Mouse (Mus musculus) v-Abl transformed pro-B cells (cell line): Measurements from ENCODE around the gene Fkbp5.

Source experiments
- in situ Hi-C, 2 experiments: fragments of 400-800 bp; cut with MboI; formaldehyde crosslinking; loops; one replicate each; pipeline ENCODE4 v1.15.1; 2025; ENCODE audit not compliant: unreplicated experiment in 2 of 2

Gene Fkbp5

DNA sequence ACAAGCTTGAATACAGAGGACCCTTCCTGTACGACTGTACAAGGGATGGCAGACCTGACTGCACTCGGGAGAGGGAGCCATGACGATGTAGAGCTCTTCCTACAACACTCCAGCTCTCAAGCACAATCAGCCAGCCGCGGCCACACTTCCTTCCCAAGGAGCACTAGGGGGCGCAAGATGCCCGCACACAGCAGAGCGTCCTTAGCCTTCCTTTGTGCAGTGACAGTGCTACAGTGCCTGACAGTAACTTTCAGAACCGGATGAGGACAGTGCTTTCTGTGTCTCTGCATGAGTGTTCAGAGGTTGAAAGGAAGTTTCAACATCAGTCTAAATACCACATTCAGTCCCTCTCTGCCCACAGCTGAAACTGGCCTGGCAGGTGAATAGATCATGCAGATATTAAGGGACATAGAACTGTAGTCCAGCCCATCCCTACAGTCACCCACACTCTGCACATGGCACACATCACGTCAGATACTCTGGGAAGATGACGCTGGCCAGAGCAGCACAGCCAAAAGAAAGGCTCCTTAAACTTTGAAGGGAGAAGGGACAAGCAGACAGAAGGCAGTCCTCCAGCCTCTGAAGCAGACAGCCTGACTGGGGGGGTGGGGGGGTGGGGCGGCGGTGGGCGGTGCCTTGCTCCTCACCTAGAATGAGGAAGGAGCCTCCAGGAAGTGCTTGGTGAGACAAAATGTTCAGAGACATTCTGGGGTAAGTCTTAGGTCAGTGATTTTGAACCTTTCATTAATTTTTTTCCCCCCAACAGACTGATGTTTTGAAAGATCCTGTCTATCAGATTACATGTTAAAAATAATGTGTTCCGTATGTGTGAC, 109.7 kb downstream of the Fkbp5 start:
- in situ Hi-C loops, result loop anchor here in 1 of 2 experiments (5.0 kb wide), 1 partner anchor 120 kb away; no protein-coding TSS in a partner anchor

DNA sequence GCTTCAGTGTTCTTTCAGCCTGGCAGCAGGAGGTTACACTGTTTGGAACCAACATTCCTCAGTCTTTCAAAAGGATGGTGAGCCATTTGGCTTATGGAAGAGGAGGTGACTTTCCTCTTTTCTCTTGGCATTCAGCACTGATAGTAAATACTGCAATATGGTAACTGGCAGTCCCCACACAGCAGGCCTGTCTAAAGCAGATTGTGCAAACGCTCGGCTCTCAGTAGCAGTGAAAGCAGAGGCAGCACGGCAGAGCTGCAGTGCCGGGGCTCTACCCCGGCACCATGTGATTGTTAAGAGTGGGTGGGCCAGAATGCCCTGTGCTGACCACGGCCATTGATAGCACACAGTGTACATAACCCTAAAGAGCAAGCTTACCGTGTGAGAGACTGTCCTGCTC, 110.9 kb downstream of the Fkbp5 start:
- in situ Hi-C loops, result loop anchor here in 1 of 2 experiments (5.0 kb wide), 1 partner anchor 121 kb away; no protein-coding TSS in a partner anchor

DNA sequence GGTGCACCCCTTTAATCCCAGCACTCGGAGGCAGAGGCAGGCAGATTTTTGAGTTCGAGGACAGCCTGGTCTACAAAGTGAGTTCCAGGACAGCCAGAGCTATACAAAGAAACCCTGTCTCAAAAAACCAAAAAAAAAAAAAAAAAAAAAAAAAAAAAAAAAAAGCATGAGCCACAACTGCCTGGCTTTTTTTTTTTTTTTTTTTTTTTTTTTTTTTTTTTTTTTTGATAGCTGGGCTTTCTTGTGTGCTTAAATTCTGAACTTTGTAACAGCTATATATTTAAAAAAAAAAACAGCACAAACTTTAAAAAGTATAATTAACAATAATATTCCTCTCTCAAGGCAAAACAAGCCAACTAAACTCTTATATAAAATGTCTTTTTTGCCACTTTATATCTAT, 112.6 kb downstream of the Fkbp5 start:
- in situ Hi-C loops, result loop anchor here in 1 of 2 experiments (5.0 kb wide), 1 partner anchor 123 kb away; no protein-coding TSS in a partner anchor

DNA sequence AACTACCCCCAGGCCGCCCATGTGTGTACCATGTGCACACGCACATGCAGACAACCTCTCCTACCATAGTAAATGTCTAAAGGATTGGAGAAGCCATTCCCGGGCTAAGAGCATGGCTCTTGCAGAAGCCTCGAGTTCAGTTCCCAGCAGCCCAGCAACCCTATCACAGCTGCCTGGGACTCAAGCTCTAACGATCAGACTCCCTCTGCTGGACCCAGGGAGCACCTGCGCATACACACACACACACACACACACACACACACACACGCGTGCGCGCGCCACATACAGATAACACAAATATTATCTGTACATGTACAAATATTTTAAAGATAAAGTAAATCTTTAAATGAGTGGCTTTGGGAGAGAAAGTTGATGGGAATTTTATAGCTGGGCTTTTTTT, 113.0 kb downstream of the Fkbp5 start:
- in situ Hi-C loops, result no loop called here

DNA sequence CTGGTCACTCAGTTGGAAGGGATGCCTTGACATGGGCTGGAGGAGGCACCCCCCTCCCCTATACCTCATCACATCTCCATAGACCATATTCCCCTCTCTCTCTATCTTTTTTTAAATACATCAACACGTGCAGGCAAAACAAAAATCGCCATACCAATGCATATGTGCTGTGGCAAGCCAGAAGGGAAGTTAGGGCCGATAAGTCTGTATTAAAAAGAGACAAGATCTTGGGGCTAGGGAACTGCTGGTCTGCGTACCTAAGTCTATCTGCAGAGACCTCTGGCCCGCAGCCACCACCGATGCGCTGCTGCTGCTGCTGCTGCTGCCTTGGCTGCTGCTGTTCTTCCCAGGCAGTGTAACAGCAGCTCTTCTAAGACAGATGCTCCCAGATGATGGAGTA, 122.3 kb downstream of the Fkbp5 start:
- in situ Hi-C loops, result no loop called here

DNA sequence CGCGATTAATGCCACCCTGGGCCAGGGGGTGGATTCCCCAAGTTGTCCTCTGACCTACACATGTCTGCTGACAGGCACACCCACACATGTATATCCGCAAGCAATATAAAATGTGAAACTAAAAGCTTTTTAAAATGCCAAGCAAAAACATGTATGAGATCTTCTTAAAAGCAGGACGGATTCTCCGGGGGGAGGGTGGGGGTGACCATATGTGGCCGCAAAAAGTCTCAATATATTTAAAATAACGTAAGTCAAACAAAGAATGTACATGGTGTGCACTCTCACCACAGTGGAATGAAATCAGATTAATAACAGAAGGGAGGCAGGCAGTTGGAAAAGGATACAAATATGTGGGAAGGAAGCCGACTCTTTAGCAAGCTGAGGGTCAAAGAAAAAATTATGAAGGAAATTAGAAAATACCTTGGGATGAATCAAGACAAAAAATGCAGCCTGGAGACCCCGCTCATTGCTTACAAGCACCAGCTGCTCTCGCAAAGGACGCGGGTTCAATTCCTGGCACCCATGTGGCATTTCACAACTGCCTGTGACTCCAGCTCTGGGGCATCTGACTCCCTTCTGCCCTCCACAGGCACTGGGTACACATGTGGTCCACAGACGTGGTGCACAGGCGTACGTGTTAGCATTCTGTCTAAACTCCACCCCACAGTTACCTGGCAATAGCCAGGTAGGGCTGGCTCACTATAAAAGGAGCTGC, 123.1 kb downstream of the Fkbp5 start:
- in situ Hi-C loops, result no loop called here

DNA sequence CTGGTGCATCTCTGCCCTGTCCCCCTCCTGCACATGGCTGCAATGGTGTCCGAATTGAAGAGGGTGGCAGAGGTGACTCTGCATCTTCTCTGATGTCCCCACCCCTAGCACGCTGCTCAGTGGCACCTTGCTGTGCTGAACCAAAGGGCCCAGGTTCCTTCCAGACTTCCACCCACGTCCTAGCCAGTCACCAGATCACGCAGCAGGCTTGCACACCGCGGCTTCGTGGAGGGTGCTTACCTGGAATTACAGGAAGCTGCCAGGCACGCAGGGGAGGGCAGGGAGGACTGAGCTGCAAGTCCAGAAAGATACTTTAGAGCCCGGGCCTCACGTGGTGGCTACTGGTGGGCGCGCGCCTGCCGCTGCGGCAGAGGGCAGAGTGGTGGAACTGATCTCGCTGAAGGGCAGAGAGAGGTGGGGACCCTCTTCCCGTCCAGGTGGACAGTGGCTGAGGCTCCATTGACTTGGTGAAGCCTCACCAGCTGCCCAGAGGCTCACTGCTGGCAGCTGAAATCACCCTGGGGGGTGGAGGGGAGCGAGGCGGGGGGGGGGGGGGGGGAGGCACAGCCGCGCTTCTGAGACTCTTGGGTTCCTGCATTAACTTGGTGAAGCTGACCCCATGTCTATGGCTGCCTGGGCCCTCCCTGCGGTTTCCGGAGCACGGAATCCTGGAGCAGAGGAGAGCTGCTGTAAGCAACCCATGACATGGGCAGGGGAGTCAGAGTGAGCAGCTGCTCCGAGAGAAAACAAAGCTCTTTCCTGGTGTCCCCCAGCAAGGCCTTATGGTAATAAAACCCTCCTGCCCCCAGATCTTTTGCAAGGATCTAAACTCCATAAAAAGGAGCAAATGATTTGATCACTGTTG, 125.5 kb downstream of the Fkbp5 start:
- in situ Hi-C loops, result no loop called here

DNA sequence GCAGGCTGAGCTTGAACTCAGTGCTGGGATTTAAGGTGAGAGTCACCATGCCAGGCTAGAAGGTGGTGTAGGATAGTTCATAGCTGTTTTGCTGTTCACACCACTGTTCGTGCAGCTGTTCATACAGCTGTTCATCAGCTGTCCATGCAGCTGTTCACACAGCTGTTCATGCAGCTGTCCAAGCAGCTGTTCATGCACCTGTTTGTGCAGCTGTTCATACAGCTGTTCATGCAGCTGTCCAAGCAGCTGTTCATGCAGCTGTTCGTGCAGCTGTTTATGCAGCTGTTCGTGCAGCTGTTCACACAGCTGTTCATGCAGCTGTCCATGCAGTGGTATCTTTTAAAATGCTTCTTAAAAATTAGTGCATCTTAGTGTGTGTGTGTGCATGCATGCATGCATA, 128.8 kb downstream of the Fkbp5 start:
- in situ Hi-C loops, result no loop called here

DNA sequence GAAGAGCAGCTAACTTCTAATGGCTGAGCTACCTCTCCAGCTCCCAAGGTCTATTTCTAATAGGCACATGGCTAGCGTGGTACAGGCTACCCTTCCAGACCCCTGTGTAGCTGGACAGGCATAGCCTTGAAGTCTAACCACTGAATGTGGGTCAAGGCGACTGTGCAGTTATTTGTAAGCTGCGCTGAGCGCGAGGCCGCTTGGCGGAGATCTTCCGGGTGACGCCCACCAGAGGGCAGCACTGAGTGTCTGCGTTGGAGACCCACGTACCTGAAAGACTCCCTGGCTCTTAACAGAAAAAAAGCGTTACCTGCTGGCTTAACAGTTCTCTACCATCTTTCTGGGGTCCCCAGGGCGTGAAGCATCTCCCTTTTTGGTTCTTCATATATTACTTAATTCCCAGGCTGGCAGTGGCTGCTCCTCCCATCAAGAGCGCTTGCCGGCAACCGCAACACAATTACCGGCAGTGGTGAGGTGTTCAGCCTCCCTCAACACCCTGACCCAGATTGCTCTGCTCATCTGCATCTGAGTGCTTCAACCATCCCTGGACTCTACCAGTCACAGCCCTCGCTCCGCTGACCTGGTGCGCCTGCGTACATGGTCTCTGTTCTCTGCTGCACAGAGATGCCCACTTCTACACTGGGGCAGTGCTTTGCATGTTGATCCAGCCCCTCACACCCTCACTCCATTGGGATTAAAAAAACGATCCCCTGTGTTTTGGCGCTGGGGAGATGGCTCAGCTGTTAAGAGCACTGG, 131.0 kb downstream of the Fkbp5 start:
- in situ Hi-C loops, result no loop called here

DNA sequence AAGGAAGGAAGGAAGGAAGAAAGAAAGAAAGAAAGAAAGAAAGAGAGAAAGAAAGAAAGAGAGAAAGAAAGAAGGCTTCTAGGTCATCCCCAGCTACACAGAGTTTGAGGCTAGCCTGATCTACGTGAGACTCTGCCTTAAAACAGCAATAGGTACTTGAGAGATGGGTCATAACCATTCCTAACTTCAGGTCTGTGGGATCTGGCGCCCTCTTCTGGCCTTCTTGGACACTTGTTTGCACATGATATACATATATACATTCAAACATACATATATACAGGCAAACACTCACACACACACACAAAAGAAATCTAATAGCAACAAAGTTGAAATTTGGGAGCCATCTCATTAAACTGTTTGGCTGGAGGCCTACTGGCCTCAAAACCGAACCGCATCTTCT, 133.0 kb downstream of the Fkbp5 start:
- in situ Hi-C loops, result no loop called here

DNA sequence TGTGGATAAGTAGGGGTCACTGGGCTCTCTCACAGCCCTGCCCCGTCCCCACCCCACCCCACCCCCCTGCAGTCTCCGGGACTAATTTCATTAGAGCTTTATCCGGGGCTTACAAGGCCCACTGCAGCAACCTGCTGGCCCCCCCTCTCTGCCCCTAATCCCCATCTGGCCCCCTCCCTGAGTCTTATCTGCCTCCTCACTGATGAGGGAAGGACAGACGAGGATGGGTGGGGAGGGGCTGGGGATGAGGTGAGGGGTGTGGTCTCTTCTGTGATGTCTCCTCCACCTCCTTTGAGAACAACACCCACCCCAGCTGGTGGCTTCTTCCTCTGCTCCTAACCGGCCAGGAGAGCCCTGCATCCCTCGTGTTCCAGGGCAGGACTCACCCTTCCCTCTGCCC, 137.1 kb downstream of the Fkbp5 start:
- in situ Hi-C loops, result no loop called here

DNA sequence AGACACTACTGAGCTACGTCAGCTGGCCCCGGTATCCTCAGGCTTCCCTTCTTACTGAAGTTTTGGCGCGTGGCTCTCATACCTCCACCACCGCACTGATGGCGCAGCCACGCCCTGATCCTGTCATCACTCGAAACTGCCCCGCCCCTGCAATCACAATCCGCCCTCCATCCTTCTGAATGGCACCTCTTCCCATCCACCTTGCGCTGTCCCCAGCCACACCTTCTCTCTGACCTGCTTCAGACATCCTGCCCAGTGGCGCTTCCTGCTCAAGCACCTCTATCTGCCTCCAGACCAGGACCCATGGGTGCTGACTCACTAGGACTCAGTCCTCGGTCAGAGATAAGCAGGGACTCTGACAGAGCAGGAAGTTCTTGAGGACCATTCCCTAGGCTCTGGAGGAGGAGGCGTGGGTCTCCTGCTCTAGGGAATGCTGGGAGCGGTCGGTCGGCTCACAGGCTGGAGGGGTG, 141.7 kb downstream of the Fkbp5 start:
- in situ Hi-C loops, result loop anchor here in 1 of 2 experiments (5.0 to 10.0 kb wide), 2 partner anchors 159 to 272 kb away; partner anchors contain the start of gene Armc12

DNA sequence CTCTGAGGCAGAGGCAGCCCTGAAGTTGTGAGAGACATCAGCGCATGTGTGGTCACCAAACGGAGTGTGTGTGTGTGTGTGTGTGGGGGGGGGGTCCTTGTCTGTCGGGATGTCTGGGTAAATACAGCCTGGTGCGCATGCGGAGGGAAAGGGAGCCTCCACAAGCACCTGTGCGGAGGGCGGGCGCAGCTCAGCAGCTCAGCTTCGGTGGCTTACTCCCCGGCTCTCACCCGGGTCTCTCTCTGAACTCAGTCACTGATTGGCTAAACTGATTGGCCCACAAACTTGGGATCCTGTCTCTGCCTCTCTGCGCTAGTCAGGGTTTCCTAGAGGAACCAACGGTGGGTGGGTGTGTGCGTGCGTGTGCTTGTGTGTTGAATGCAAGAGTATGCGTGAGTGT, 142.8 kb downstream of the Fkbp5 start:
- in situ Hi-C loops, result loop anchor here in 1 of 2 experiments (10.0 kb wide), 1 partner anchor 160 kb away; the partner anchor contains the start of gene Armc12

DNA sequence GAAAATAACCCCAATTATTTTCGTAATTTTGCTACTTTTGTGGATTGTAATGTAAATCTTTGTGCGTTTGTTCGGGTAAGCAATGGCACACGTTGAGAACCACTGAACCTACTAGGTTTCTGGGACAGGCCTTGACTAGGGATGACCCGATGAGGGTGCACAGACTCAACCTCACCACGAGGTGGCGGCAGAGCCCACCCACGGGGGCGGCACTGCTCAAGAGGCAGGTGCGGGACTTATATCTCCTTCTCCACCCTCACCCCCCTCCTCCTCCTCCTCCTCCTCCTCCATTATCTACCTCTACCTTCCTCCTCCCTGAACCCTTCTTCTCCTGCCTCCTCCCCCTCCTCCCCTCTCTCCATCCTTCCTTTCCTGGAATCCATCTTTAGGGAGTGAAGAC, 143.5 kb downstream of the Fkbp5 start:
- in situ Hi-C loops, result loop anchor here in 1 of 2 experiments (10.0 kb wide), 1 partner anchor 161 kb away; the partner anchor contains the start of gene Armc12

DNA sequence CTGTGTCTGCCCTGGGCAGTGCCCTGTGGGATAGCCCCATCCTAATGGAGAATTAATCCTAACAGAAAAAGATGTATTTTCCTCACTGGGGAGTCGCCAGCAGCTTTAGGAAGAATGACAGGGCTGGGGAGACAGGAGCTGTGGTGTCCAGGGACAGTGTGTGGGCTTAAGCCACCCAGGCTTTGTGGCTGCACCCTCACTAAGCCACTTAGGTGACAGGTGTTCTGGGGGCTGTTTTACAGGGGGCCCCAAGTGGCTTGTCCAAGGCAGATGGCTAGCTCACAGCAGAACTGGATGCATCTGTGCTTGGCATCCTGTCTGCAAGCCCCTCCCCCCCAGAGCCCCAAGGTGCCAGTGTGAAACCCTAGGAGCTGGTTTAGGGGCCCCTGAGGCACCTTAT, 145.4 kb downstream of the Fkbp5 start:
- in situ Hi-C loops, result loop anchor here in 1 of 2 experiments (10.0 kb wide), 1 partner anchor 163 kb away; the partner anchor contains the start of gene Armc12

DNA sequence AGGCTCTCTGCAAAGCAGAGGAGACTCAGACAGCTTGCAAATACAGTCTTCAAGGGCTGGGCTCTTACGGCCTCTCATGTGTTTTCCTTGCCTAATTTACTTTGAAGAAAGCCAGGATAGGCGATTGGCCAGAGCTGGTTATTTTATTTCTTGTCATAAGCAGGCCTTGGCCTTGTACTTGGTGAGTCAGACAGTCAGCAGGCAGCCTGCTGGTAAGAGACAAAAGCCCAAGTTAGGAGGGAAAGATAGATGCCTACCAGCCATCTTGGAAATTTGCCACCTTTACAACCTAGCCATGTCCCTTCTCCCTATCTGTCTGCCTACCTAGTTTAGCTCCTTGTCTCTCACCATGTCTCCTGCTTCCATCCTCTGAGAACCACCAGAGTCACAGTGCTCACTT, 146.0 kb downstream of the Fkbp5 start:
- in situ Hi-C loops, result loop anchor here in 1 of 2 experiments (10.0 kb wide), 1 partner anchor 164 kb away; the partner anchor contains the start of gene Armc12

DNA sequence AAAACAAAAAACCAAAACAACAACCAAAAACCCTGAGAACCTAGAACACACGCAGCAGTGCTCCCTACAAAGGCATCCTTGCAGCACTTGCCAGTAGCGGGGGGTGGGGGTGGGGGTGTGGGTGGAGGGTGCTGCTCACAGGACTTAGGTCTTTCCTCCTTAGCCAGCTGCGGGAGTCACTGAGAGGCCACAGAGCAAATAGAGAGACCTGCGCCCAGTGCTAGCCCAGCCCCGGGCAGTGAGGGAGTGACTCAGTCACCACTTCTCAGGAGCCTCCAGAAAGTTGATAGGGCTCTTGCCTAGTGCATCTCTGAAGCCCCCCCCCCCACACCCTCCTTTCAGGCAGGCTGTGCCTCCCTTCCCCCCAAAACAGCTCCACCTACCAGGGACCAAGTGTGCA, 148.3 kb downstream of the Fkbp5 start:
- in situ Hi-C loops, result loop anchor here (5.0 kb wide), 2 partner anchors 162 to 167 kb away; partner anchors contain the start of gene Def6 (in 1 of the 2)

DNA sequence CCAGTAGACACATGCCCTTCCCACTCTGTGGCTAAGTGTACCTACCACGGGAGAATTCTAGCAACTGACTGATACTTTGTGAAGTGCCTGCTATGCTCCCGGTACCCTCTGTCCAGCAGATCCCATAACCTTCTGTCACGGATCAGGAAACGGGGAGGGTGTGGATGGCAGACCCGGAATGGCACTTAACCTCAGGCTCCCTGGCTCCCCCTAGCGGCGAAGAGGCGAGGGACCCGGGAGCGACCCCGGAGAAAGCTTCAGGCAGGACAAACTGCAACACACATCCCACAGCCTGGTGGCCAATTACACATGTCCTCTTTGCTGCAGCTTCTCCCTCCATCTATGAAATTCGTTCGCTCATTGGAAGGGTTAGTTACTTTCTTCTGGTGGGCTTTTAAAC, 148.9 kb downstream of the Fkbp5 start:
- in situ Hi-C loops, result loop anchor here (5.0 kb wide), 2 partner anchors 161 to 166 kb away; partner anchors contain the start of gene Def6 (in 1 of the 2)

DNA sequence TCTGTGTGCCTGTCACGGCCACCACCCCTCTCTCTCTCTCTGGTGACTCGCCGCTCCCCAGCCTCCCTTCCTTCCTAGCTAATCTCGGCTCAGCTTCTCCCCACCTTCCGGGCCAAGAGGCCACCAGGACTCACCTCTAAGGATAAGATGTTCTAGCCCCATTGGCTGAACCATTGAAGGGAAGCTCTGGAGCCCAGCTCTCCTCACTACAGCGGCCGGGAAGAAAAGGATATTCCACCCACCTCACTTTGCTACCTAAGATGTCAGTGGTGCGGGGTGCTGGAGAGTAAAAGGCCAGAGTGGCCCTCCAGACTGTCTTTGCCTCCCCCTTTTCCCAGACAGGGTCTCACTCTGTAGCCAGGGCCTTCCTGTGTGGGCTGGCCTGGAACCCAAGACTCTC, 152.2 kb downstream of the Fkbp5 start, which contains the start of gene Tulp1:
Gene Tulp1 (minus strand): TSS at position 101 of the 400 bp plus-strand sequence.
- in situ Hi-C loops, result loop anchor here (5.0 kb wide), 2 partner anchors 158 to 163 kb away; partner anchors contain the start of gene Def6 (in 1 of the 2)
